Mouse (Mus musculus): Measurements from ENCODE around the gene Ulbp1. TPM values are rescaled to one million over a fixed set of nuclear protein-coding genes. Genes with fewer than 3 reads are reported as not detected.
"Not testable (repeated sequence)": the region's sequence is repeated elsewhere in the genome, so short reads cannot be mapped to it uniquely, and the experiment has no call there.

Gene Ulbp1
- polyA plus RNA-seq, 1 experiment from 2014 or later: 2.0 TPM

GRCm38 (mm10) chr10:7470457-7470856 is 3.0 kb downstream of the Ulbp1 start:
- no peak for ATAC-seq

GRCm38 (mm10) chr10:7469716-7470414 is 3.6 kb downstream of the Ulbp1 start:
- H3K4me1 ChIP-seq (ENCODE audit: insufficient read depth, low read depth, low read length); H3K9me3 ChIP-seq (ENCODE audit: low read length); H3K27me3 ChIP-seq (replicated peaks; ENCODE audit: insufficient read depth, low read length); H3K36me3 ChIP-seq (ENCODE audit: insufficient read depth, low read length); ATAC-seq; H3K9ac ChIP-seq (replicated peaks; ENCODE audit: low read depth); H3K27ac ChIP-seq (ENCODE audit: low read length): not testable (repeated sequence)
- Histone ChIP-seq H3K4me3 (ENCODE audit: low read depth, low read length) (peak overlapping the region; percentile 3; the same call in 1 of the 2 replicates), H3K4me2 (replicated peaks; ENCODE audit: low read depth, low read length) (peak overlapping the region; percentile 38)
- TF ChIP-seq CTCF (IDR thresholded peaks at IDR 0.05): peak; percentile 72
- peak; percentile 20 for DNase-seq (ENCODE audit: low spot score)
- 0% methylated on average over 7 of the region's 7 CpGs for WGBS

More at GRCm38 (mm10) chr10:7470457-7470856, 3.0 kb downstream of the Ulbp1 start:
- Histone ChIP-seq H3K27ac (ENCODE audit: low read length) (no peak overlapping the region), H3K9ac (replicated peaks; ENCODE audit: low read depth) (no peak overlapping the region), H3K4me2 (replicated peaks; ENCODE audit: low read depth, low read length) (peak overlapping the region; percentile 38), H3K36me3 (ENCODE audit: insufficient read depth, low read length) (no peaks in the 10 kb centered on the region), H3K4me1 (ENCODE audit: insufficient read depth, low read depth, low read length) (no peaks in the 10 kb centered on the region), H3K27me3 (replicated peaks; ENCODE audit: insufficient read depth, low read length) (no peaks in the 10 kb centered on the region), H3K9me3 (ENCODE audit: low read length) (no peaks in the 10 kb centered on the region), H3K4me3 (ENCODE audit: low read depth, low read length) (peak overlapping the region; percentile 3; the same call in 1 of the 2 replicates)
- no peak for DNase-seq (ENCODE audit: low spot score)
- WGBS: 3% methylated on average over 7 of the region's 7 CpGs
- no peak for TF ChIP-seq EP300 (IDR thresholded peaks at IDR 0.05)
- TF ChIP-seq CTCF (IDR thresholded peaks at IDR 0.05): no peak

GRCm38 (mm10) chr10:7462006-7462405 is 11.4 kb downstream of the Ulbp1 start:
- no peak for ATAC-seq
- TF ChIP-seq EP300 (IDR thresholded peaks at IDR 0.05): no peak
- peak; percentile 29 for TF ChIP-seq CTCF (IDR thresholded peaks at IDR 0.05)
- no peak for DNase-seq (ENCODE audit: low spot score)
- 0 out of 2 replicates have a peak, but pooled peaks cover 4% of the 10 kb centered on the region for H3K9me3 ChIP-seq (ENCODE audit: low read length)
- H3K4me3 ChIP-seq (ENCODE audit: low read depth, low read length): no peak overlapping the region
- 44% methylated on average over 3 of the region's 3 CpGs for WGBS
- no peak overlapping the region for H3K9ac ChIP-seq (replicated peaks; ENCODE audit: low read depth)
- no peak overlapping the region for H3K27ac ChIP-seq (ENCODE audit: low read length)
- no peak overlapping the region for H3K4me2 ChIP-seq (replicated peaks; ENCODE audit: low read depth, low read length)
- no peaks in the 10 kb centered on the region for H3K27me3 ChIP-seq (replicated peaks; ENCODE audit: insufficient read depth, low read length)
- H3K4me1 ChIP-seq (ENCODE audit: insufficient read depth, low read depth, low read length): no peaks in the 10 kb centered on the region
- H3K36me3 ChIP-seq (ENCODE audit: insufficient read depth, low read length): no peaks in the 10 kb centered on the region

GRCm38 (mm10) chr10:7438928-7439327 is 34.5 kb downstream of the Ulbp1 start:
- H3K4me3 ChIP-seq (ENCODE audit: low read depth, low read length): no peak overlapping the region
- no peaks in the 10 kb centered on the region for H3K9me3 ChIP-seq (ENCODE audit: low read length)
- TF ChIP-seq CTCF (IDR thresholded peaks at IDR 0.05) (no peak), EP300 (IDR thresholded peaks at IDR 0.05) (no peak)
- no peak overlapping the region for H3K4me2 ChIP-seq (replicated peaks; ENCODE audit: low read depth, low read length)
- no peak overlapping the region for H3K9ac ChIP-seq (replicated peaks; ENCODE audit: low read depth)
- no peak for DNase-seq (ENCODE audit: low spot score)
- no peak for ATAC-seq
- H3K4me1 ChIP-seq (ENCODE audit: insufficient read depth, low read depth, low read length): no peaks in the 10 kb centered on the region
- no peaks in the 10 kb centered on the region for H3K27me3 ChIP-seq (replicated peaks; ENCODE audit: insufficient read depth, low read length)
- WGBS: 69% methylated on average over 2 of the region's 2 CpGs
- H3K27ac ChIP-seq (ENCODE audit: low read length): no peak overlapping the region
- no peaks in the 10 kb centered on the region for H3K36me3 ChIP-seq (ENCODE audit: insufficient read depth, low read length)

- Histone ChIP-seq H3K9ac (replicated peaks; ENCODE audit: low read depth) (no peak overlapping the region), H3K4me1 (ENCODE audit: insufficient read depth, low read depth, low read length) (peaks cover 3% of the 10 kb centered on the region; the same call in 1 of the 2 replicates), H3K36me3 (ENCODE audit: insufficient read depth, low read length) (no peaks in the 10 kb centered on the region), H3K9me3 (ENCODE audit: low read length) (no peaks in the 10 kb centered on the region), H3K27ac (ENCODE audit: low read length) (no peak overlapping the region), H3K4me3 (ENCODE audit: low read depth, low read length) (peak overlapping the region; percentile 64), H3K4me2 (replicated peaks; ENCODE audit: low read depth, low read length) (peak overlapping the region; percentile 96), H3K27me3 (replicated peaks; ENCODE audit: insufficient read depth, low read length) (peaks cover 10% of the 10 kb centered on the region)
- no peak for DNase-seq (ENCODE audit: low spot score)
- ATAC-seq: no peak
- WGBS: 9% methylated on average over 49 of the region's 55 CpGs
- no peak for TF ChIP-seq EP300 (IDR thresholded peaks at IDR 0.05)
- no peak for TF ChIP-seq CTCF (IDR thresholded peaks at IDR 0.05)
Observed at GRCm38 (mm10) chr10:7393143-7394035, 80.0 kb downstream of the Ulbp1 start.
